Mouse (Mus musculus) ES-E14 (cell line): ENCODE measurements around the gene Hexdc. TPM values are rescaled to one million over a fixed set of nuclear protein-coding genes. Genes with fewer than 3 reads are reported as not detected.
A peak's percentile ranks its signal among the peaks of the same experiment; 100 is the strongest.

Source experiments
- DNase-seq: peaks from one replicate; pipeline ENCODE4 v3.0.0-alpha.2; 2013; ENCODE audit warnings: low read depth, low spot score
- H3K27ac ChIP-seq: 2 replicates; pipeline ENCODE4 v1.5.1; 2012; ENCODE audit warnings: low read depth, mild to moderate bottlenecking, low read length, moderate library complexity, mixed read lengths; ENCODE audit not compliant: poor library complexity, insufficient read depth, severe bottlenecking
- H3K36me3 ChIP-seq: 2 replicates; pipeline ENCODE4 v1.6.1; 2012; ENCODE audit warnings: mild to moderate bottlenecking, low read length, moderate library complexity, mixed read lengths; ENCODE audit not compliant: control insufficient read depth, poor library complexity, insufficient read depth, severe bottlenecking
- H3K4me1 ChIP-seq, 2 experiments: fragments of 150-350 bp in 1 of 2; sonication (generic) in 1 of 2; 2 replicates each; pipeline ENCODE4 v1.6.1; 2012; ENCODE audit warnings: low read length in 2 of 2, mild to moderate bottlenecking in 1 of 2, mixed read lengths in 1 of 2; ENCODE audit not compliant: control insufficient read depth in 2 of 2, insufficient read depth in 2 of 2, poor library complexity in 1 of 2
- H3K4me3 ChIP-seq, 2 experiments: fragments of 150-350 bp in 1 of 2; sonication (generic) in 1 of 2; 2 replicates each; pipeline ENCODE4 v1.5.1; 2012; ENCODE audit warnings: low read length in 2 of 2, low read depth in 1 of 2, mild to moderate bottlenecking in 1 of 2, mixed read lengths in 1 of 2; ENCODE audit not compliant: insufficient read depth in 1 of 2, poor library complexity in 1 of 2, severe bottlenecking in 1 of 2
- H3K9ac ChIP-seq: 2 replicates; pipeline ENCODE4 v1.6.1; 2012; ENCODE audit warnings: low read depth, mild to moderate bottlenecking, low read length, mixed read lengths; ENCODE audit not compliant: poor library complexity, insufficient read depth, severe bottlenecking
- H3K9me3 ChIP-seq: fragments of 150-350 bp; sonication (generic); 2 replicates; pipeline ENCODE4 v1.6.1; 2012; ENCODE audit warnings: low read depth, mild to moderate bottlenecking, low read length; ENCODE audit not compliant: control insufficient read depth, insufficient read depth
- CHD2 ChIP-seq: IDR thresholded peaks from 2 replicates; pipeline ENCODE4 v1.6.1; 2014; ENCODE audit warnings: mild to moderate bottlenecking, low read depth, low read length, inconsistent platforms
- HCFC1 ChIP-seq: IDR thresholded peaks from 2 replicates; pipeline ENCODE4 v1.6.1; 2012; ENCODE audit warnings: low read length, inconsistent platforms, borderline replicate concordance; ENCODE audit not compliant: insufficient read depth
- MAFK ChIP-seq: IDR thresholded peaks from 2 replicates; pipeline ENCODE4 v1.6.1; 2014; ENCODE audit warnings: mild to moderate bottlenecking, low read depth, low read length, inconsistent platforms; ENCODE audit not compliant: insufficient read depth
- ZC3H11A ChIP-seq: IDR thresholded peaks from 2 replicates; pipeline ENCODE4 v1.6.1; 2012; ENCODE audit warnings: low read depth, mild to moderate bottlenecking, inconsistent platforms, low read length, borderline replicate concordance
- ZNF384 ChIP-seq: IDR thresholded peaks from 2 replicates; pipeline ENCODE4 v1.6.1; 2012; ENCODE audit warnings: low read depth, low read length, inconsistent platforms
- in situ Hi-C, 2 experiments: fragments of 600-800 bp; cut with MboI; formaldehyde crosslinking; loops; one replicate each; pipeline ENCODE4 v1.15.1; 2025; ENCODE audit warnings: low sequenced_read_pairs in 2 of 2, inconsistent platforms in 1 of 2; ENCODE audit not compliant: unreplicated experiment in 2 of 2
- total RNA-seq: library from RNA; depleted of rRNA; stranded (reverse); fragments of 300-350 nt; gene quantifications from 2 replicates; pipeline ENCODE4 v1.2.3, GENCODE M21; 2012

The Hexdc gene
- total RNA-seq, 1 experiment, result 15.5 TPM

GRCm38 (mm10) chr11:121163751-121164150, 40.5 kb upstream of the Hexdc start:
- no peak for DNase-seq
- Histone ChIP-seq H3K9me3 (no peaks in the 10 kb centered on the region), H3K36me3 (no peaks in the 10 kb centered on the region), H3K4me3 (no peak overlapping the region), H3K27ac (no peak overlapping the region), H3K4me1 (peaks cover 0 to 5% of the 10 kb centered on the region in 2 experiments; a peak in 1 of 4 replicates), H3K9ac (no peak overlapping the region)
- in situ Hi-C loops, result no loop called here
- TF ChIP-seq ZNF384 (no peak), ZC3H11A (no peak), MAFK (no peak), CHD2 (no peak), HCFC1 (no peak)

DNA sequence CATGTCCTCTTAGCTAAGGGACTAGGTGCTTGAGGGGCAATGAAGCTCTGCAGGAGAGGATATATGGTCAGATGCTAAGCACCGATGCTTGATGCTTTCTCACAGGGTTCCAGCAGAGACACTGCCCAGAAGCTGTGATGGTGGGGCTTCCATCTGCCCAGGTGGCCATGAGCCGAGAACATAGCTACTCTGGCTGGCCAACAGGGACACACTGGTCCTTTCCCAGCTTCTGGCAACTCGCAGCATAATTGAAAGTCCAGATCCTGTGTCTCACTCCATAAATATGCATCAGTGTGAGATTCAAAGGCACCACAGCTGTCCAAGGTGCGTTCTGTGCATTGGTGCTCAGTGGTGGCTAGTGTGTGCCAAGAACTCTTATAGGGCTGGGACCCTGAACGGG, 31.0 kb upstream of the Hexdc start:
- Histone ChIP-seq H3K27ac (no peak overlapping the region), H3K36me3 (no peaks in the 10 kb centered on the region), H3K9ac (no peak overlapping the region), H3K4me3 (no peak overlapping the region), H3K4me1 (peaks cover 0 to 5% of the 10 kb centered on the region in 2 experiments; a peak in 1 of 4 replicates), H3K9me3 (no peaks in the 10 kb centered on the region)
- TF ChIP-seq HCFC1, result no peak
- TF ChIP-seq MAFK, result no peak
- TF ChIP-seq ZC3H11A, result no peak
- TF ChIP-seq ZNF384, result no peak
- no peak for TF ChIP-seq CHD2
- in situ Hi-C loops, result no loop called here
- no peak for DNase-seq

DNA sequence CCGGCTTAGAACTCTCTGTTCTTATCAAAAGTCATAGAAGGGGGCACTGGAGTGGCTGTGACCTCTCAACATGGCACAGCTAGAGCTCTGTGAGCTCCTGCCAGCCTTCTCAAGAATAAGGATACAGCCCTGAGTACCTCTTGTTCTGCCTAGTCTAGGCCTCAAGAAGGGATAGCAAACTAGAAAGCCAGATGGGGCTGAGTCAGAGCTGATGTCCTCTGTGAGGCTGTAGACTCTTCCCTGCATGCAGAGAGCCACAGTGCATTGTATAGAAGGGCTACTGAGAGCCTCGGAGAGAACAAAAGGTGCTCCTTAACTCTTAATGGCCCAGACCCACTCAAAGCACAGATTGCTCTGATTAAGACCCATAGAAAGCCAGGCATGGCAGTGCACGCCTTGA, 30.0 kb upstream of the Hexdc start:
- no peaks in the 10 kb centered on the region for H3K36me3 ChIP-seq
- DNase-seq, result no peak
- H3K9me3 ChIP-seq, result no peaks in the 10 kb centered on the region
- H3K4me1 ChIP-seq, result peaks cover 0 to 5% of the 10 kb centered on the region in 2 experiments; a peak in 1 of 4 replicates
- in situ Hi-C loops, result no loop called here
- H3K9ac ChIP-seq, result no peak overlapping the region
- TF ChIP-seq ZC3H11A (no peak), CHD2 (no peak), ZNF384 (no peak), MAFK (no peak), HCFC1 (no peak)
- no peak overlapping the region for H3K27ac ChIP-seq
- H3K4me3 ChIP-seq, result no peak overlapping the region

- Histone ChIP-seq H3K9me3 (no peaks in the 10 kb centered on the region), H3K9ac (no peak overlapping the region), H3K27ac (no peak overlapping the region), H3K4me3 (no peak overlapping the region), H3K4me1 (peaks cover 0 to 5% of the 10 kb centered on the region in 2 experiments; a peak in 1 of 4 replicates), H3K36me3 (no peaks in the 10 kb centered on the region)
- in situ Hi-C loops, result no loop called here
- DNase-seq, result peak; percentile 64
- TF ChIP-seq MAFK (no peak), CHD2 (no peak), ZC3H11A (no peak), ZNF384 (no peak), HCFC1 (no peak)
These were observed 27.7 kb upstream of the Hexdc start for GRCm38 (mm10) chr11:121176285-121177270.
